Mouse (Mus musculus) neural tube, embryonic 10.5 days (tissue): ENCODE measurements around the gene Ndufb2.

Experiments
- DNase-seq: peaks from one replicate; pipeline ENCODE4 v3.0.0-alpha.2; 2017; ENCODE audit warnings: low spot score; ENCODE audit errors: extremely low spot score

Ndufb2 gene

DNA sequence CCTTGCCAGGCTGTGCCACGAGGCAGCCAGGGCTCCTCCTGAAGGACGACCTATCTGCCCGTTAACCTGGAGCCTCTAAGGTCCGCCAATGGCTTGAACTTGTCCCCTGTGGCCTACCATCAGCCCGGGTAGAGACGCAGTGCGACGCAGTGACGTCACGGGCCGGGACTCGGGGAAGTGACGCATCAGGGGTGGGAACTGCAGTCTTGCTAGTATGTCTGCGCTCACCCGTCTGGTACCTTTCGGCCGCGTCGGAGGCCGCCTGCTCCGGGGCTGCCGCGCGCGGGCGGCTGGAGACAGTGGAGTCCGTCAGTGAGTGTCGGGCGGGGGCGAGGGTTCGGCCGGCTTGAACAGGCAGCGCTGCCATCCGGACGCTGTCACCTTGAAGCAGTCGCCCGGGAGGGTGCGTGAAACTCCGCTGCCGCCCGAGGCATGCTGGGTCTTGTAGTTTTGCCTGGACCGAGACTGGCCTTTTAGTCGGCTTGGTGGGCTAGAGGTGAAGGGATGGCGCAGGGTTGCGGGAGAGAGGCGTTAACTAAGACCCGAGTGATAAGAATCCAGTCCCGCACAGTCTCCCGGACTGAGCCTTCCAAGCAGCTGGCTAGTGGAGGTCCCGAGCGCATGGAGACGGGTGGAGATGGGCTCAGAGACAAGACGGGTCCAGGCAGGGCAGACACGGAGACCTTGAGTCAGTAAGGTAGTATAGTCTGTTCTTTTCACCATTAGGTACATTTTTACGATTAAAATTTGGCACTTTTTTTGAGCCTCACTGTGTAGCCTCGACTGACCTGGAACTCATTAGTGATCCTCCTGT is at the start of gene Ndufb2:
Ndufb2 (plus strand) TSS at position 174 of the 814 bp plus-strand sequence.
- peak; percentile 99 for DNase-seq

DNA sequence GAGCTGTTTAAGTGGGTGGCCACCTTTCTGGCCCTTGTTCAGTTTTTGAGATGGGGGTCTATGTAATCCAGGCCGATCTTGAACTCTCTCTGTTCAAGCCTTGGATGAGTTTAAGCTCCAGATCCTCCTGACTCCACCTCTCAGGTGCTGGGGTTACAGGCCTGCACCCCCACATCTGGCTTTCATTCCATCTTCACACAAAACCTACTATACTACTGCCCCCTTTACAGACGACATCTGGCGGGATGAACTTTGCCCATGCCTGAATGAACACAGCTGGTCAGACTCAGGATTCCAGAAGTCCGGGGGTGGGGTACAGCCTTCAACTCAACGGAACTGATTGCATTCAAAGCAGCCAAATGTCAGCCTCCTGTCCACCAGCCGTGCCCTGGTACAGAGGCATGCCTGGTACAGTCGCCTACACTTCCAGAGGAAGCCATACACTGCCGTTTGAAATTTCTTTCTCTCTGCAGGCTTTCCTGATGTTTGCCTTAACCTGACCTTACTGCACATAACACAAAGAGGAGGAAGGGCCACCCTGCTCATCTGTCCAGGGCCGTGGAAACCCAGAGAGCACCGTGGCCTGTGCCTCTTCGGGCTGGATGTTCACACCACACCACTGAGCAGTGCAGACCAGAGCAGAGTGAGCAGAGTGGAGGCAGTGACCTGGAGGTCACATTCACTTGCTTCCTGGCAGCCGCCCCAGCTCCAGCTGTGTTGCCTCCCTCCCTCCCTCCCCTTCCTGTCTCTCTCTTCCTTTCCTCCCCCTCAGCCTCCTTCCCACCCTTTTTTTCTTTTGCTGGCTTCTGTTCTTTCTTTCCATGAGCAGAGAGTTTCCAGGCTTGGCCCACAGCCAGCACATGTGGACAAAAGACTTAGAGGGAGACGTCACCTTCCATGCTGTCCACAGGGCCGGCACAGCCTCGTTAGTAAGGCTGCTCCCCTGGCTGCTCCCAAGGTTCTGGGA is 49.5 kb upstream of the Ndufb2 start:
- DNase-seq, result peak; percentile 71

DNA sequence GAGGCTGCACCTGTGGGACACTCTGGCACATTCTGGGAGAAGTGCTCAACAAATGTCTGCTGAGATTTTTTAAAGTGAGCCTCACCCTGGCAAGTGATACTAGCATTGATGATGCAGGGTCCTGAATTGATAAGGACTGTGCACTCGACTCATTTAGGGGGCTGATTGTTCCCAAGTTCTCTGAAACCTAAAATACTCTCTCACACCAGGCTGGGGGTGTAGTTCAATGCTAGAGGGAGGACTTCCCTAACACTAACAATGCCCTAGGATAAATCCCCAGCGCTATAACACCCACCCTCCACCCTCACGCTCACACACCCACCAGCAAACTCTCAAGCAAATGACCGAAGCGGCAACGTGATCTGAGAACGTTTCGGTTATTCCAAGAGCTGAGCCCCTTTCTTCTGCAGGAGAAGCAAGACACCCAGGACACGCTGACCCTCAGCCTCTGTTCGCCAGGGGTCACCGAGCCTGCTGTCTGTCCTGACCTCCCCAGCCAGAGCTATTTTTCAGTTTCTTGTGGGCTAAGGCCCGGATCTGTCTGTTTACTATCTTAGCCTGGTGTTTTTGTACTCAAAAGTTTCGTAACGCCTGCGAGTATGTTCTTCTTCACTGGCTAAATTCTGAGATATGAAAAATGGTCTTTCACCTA is 48.5 kb upstream of the Ndufb2 start:
- no peak for DNase-seq

DNA sequence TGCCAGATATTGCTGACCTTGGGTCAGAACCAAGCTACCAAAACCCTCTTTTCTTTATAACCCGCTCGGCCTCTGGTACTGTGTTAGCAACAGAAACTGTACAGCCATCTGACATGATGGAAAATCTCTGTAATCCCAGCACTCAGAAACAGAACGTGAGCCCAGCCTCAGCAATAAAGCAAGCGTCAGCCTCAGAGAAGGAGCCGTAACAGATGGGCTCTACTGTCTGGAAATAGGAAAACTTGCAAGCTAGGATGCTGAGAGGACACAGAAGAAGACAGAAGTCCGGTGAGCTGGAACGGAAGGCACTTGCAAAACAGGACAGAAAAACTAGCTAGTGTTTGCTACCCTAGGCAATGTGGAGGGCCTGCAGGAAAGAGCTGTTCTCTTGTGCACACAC is 46.9 kb upstream of the Ndufb2 start:
- DNase-seq, result no peak

DNA sequence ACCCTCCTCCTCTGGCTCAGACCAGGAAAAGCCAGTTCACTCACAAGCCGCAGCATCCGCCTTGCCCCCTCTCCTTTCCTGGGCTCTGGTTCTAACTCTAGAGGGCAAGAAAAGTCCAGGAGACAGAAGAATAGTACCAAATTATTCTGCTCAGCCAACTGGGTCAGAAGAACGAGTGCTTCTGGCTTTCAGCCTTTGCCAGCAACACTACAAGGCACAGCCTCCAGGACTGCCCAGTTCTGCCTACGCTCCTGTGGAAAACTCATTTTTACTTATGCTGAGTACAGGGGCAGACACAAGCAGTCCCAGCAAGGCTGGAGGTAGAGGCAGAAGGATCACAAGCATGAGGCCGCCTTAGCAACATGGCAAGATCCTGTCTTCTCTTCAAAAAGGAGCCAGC is 44.3 kb upstream of the Ndufb2 start:
- no peak for DNase-seq

DNA sequence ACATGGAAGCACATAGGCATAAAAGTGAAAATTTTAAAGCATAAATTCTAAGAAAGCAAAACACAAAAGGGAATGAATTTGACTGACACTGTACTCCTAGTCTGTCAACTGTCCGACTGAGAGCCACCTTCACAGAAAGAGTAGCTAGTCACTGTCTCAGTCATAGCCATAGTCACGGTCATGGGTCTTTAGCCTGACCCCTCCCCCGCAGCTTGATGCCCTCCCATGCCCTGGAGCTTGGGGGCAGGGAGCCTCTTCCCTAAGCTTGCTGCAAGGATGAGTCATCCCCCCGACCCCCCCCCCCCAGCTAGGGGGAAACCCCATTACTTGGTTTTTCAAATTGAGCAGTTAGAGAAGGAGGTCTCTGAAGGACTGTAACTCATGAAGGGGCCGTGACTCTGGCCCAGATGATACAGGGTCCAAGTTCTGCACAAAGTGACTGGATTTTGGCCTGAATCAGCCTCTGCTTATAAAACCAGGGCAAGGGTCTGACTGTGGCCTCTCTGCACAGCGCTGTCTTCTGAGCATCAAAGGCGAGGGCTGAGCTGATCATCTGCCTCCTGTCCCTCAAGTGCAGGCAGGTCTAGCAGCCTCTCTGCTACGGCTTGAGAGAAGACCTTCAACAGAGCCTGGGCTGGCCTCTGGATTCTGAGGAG is 40.3 kb upstream of the Ndufb2 start:
- no peak for DNase-seq

DNA sequence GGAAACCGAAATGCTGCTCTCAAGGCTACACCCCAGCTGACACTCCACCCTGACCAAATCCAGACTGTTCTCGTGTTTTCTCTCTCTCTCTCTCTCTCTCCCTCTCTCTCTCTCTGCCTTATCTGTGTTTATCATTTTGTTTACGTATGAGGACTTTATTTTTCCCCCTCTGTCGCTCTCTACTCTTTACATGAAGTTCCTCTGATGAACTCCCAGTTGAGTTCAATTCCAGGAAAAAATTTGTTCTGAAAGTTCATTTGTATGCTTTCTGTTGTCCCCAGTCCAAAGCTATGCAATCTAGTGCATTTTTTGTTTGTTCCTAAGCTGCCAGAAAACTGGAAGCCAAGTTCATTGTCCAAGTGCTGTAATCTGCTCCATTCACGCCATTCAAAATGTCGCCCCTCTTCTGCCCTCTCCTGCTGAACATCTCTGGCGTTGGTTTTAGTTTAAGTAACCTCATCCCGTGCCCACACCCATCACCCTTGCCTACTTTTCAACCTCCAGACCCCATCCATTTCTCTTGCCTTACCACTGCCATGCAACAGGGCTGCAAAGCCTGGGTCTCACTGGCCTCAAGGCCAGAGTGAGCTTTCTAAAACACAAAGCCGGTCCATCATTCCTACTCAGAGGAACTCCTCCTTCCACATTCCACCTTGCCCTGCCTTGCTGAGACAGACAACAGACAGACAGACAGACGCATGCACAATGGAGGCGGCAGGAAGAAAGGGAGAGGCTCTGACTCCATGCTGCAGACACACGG is 37.3 kb upstream of the Ndufb2 start:
- no peak for DNase-seq

DNA sequence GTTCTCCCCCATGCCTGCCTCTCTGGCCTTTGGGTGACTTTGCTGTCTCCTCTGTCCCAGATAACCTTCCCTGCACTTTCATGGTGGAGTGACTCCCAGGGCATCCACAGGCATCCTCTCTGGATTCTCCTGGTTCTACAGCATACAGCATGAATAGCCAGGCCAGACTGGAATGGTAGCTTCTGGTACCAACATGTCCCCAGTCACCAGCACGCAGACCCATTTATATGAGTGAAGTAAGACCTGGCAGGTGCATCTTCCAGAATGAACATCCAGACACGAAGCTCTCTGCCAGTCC is 36.8 kb upstream of the Ndufb2 start:
- DNase-seq, result no peak

DNA sequence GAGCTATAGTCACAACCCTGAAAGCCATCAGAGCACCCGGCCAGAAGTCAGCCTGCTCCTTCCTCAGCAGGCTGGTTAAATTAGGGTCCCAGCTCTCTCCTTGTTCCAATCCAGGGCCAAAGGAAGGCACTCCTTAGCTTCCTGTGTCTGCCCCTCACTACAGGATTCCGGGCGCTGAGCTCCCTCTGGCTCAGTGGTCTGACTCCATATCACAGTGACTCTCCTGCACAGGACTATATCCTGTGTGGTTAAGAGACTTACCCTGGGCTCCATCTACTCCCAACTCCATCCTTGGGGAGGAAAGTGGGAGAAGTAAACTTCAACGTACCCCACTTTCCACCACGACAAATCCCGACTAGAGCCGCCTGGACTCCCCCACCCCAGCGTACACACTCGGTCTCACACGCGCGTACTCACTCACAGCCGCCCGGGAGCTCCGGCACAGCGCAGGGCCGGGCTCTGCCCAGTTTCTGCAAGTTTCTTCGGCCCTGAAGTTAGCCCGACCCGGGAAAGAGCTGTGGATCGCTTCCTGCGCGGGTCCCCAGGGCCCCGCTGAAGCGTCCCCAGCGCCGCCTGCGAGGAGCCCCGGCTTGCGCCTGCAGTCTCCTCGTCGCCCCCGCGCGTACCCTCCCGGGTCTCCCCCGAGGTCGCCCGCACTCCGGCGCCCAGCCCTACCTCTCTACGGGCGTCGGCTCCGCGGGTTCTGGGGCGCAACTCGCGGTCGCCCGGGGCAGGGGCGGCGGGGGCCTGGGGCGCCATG is 35.3 kb upstream of the Ndufb2 start:
- peak; percentile 78 for DNase-seq

DNA sequence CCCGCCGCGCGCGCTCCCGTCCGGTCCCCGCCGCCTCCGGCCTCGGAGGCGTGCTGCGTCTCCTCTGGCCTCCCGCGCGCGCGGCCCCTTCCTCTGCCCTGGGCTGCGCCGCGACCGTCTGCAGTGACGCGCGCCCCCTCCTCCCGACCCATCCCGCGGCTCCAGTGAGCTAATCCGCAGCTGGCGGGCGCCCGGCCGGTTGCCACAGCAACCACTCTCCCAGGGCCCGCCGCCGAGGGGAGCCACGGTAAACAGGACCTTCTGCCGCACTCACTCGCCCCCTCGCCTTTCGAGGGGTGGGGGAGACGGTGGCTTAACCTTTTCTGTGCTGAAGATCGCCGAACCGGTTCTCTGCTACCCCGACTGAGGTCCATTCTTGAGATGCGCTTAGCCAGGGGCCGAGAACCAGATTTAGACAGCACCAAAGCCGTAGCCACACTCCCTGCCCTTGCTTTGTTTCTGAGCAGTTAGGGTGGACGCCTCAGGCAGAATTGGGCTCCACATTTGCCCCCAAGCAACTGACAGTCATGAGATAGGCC is 34.6 kb upstream of the Ndufb2 start, which contains the start of gene Dennd2a:
Dennd2a (minus strand) TSS at position 145 of the 539 bp plus-strand sequence.
- peak; percentile 95 for DNase-seq

DNA sequence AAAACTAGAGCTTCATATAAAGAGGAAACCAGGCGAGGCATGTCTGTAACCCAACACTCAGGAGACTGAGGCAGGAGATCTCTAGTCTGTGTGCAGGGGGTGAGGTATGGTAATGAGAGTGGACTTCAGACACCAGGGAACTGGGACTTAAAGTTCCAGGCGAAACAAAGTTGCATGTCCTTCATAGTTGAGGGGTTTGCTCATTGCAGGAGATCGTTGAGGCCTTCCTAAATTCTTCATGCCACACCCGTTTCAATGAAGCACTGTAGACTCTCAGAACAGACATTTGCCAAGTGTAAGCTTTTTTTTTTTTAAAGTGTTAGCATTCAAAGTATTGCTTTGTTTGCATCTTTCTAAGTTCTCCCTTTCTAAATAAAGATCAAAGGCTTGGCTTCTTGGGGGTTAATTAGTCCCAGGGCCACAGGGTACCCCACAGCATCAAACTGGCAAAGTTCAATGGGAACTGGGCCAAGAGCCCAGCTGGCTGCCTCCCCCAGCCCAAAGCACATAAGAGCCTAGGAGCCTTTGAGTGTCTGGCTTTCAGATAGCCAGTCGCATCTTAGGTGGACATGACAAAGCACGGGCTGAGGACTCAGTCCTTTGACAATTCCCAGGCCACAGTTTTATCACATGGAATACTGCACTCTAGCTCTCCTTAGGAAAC is 33.0 kb upstream of the Ndufb2 start:
- DNase-seq, result no peak

DNA sequence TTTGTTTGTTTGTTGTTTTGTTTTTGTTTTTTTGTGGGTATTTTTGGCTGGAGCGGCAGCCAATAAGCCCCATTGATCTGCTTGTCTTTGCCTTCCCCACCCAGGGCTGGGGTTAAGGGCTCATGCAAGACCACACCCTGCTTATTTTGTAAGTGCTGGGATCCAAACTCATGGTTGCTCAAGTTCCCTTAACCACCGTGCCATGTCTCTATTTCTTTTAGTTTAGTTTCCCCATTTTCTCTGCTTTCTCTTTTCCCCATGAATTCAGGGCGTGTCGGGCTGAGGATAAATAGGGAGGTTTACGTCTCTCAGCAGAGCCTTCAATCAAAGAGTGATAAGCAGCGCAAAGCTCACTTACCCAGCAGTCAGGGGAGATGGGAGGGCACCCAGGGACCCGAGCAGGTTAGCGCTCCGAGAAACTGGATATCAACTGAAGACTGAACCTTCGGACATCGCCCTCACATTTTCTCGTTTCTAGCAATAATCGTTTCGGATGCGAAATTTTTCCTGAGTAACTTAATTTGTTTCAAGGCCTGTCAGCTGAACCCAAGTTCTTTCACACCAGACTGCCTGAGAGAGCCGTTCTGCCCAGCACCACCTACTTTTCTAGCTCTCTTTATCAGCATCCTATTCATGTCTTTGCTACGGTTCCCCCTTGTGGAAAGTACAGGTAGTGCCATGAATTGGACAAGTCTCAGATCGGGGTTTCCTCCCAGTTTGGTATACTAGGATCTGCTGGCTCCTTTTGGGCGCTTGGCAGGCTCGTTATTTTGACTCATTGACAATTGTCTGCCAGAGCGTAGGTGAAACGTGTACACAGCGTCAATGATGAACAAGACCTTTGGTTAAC is 30.0 kb upstream of the Ndufb2 start:
- peak; percentile 76 for DNase-seq

DNA sequence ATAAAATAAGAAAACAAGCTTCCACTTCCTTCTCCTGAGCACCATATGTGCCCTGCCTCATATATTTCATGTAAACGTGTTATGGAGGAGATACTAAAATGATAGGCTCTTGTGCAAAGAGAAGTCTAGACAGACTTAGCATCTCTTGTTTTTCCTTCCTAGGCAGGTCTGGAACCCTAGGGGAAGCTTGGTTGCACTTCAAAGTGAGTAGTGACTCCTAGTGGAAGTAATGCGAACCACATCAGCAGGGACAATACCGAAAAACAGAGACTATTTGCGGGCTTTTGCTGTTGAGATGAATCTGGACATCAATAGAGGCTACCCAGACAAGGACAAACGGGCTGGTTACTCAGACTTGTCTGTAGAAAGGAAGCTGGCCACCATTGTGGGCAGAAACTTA is 24.8 kb upstream of the Ndufb2 start:
- no peak for DNase-seq

DNA sequence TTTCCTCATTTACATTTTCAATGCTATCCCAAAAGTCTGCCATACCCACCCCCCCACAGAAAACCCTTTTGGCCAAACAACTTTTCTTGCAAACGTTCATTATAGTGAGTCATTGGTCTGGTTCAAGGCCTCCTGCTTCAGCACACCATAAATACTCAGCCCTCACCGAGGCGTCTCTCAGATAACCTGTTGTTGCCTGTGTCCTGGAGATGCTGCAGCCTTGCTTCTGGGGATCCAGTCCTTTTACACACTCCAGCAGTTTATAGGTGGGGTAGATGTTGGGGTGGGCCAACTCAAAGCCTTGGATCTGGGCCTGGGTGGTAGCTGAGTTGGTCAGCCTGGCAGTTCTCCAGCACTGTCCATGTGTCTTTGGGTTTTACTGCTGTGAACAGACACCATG is 21.9 kb upstream of the Ndufb2 start:
- no peak for DNase-seq

DNA sequence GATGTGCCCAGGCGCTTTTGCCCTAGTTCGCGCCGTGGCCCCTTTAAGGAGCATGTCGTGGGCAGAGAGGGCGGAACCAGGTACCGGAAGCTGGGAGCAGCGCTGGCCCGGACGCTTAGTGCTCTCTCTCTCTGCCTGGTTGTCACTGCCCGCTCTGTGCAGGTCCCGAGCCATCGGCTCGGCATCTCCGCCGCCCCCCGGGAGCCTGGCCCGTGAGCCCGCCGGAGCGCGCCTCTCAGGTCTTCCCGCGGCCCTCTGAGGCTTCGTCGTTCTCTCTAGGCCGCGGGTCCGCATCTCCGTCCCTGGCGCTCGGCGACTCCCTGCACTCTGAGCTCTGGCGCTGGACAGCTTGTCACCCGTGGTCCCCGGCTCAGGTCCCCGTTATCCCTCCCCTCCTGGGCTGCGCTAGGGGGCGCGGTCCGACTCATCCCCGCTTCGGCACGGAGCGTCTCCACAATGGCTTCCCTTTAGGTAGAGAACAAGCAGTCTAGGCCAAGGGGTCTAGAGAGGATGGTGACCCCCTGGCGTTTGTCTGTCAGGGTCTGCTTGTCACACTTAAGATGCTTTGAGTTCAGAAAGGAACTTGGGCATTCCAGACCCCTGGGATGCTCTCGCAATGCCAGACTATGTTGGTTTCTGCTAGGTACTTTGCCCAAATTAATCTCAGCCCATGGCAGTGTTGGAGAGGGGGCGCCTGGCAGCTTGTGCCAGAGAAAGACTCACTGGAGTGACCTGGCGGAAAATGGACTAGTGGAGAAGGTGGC is 18.4 kb upstream of the Ndufb2 start, which contains the start of gene Adck2:
Adck2 (plus strand) TSS at position 83 of the 764 bp plus-strand sequence.
- peak; percentile 85 for DNase-seq

DNA sequence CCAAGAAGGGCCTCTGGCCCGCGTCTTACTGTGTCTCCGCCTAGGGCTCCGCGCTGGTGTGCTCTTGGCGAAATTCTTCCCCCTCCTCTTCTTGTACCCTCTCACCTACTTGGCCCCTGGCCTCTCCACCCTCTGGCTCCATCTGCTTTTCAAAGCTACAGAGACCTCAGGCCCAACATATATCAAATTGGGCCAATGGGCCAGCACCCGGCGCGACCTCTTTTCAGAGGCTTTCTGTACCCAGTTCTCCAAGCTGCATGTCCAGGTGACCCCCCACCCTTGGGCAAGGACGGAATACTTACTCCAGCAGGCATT is 17.9 kb upstream of the Ndufb2 start:
- no peak for DNase-seq

DNA sequence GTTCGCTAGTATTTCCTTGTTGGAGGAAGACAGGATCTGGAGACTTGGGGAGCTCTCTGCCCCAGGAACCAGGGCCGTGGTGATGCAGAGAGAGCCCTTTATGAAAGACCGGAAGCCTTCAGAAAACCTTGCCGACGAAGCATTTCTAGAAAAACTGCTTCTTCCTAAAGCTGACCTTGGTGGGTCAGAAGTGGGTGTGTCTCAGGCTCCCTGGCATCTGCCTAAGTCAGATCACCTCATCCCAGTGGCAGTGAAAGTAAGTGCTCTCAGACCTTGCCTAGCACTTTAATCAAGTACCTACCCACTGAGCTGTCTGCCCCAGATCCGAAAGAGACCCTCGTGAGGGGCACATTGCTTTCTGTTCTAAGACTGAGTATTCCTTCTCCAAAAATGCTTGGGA is 17.4 kb upstream of the Ndufb2 start:
- DNase-seq, result no peak
